In genomic region chr4:24631177-24631911, GRCm38 (mm10) we compare ENCODE assay signal across 12 mouse cellular contexts.
DNase-seq lines count a peak whose midpoint lies in the region; ATAC-seq and TF ChIP-seq lines count a peak whose summit lies in the region.
"Had no signal": no experiment of that assay in that cellular context is flagged by ENCODE, and none has a peak within 500 bp of the region (broad histone marks: within the 10 kb centered on the region; RNA-seq: fewer than 3 reads in every experiment).

No protein-coding gene starts in this region.

- no peak overlapping the region; the same call in 1 of the 2 replicates for H3K27ac ChIP-seq in forebrain, embryonic 14.5 days (ENCODE audit: low read depth, low read length)
- peak overlapping the region; percentile 69 for H3K27ac ChIP-seq in midbrain, embryonic 12.5 days (replicated peaks)
- no peak overlapping the region for H3K27ac ChIP-seq in lung, postnatal 0 days (ENCODE audit: low read length)
- H3K27ac ChIP-seq: limb, embryonic 13.5 days; macrophage had no signal

- H3K4me3 ChIP-seq in forebrain, embryonic 14.5 days (ENCODE audit: low read depth, low read length), result no peak overlapping the region
- no peak overlapping the region for H3K4me3 ChIP-seq in midbrain, embryonic 12.5 days
- no peak overlapping the region for H3K4me3 ChIP-seq in lung, postnatal 0 days (ENCODE audit: low read depth, low read length)
- H3K4me3 ChIP-seq: limb, embryonic 13.5 days had no signal

- H3K27me3 ChIP-seq in forebrain, embryonic 14.5 days (replicated peaks; ENCODE audit: control insufficient read depth, insufficient read depth, low read length), result no peaks in the 10 kb centered on the region
- no peaks in the 10 kb centered on the region for H3K27me3 ChIP-seq in midbrain, embryonic 12.5 days
- no peaks in the 10 kb centered on the region for H3K27me3 ChIP-seq in lung, postnatal 0 days (replicated peaks; ENCODE audit: insufficient read depth, low read length)
- H3K27me3 ChIP-seq: limb, embryonic 13.5 days had no signal

- H3K9me3 ChIP-seq in forebrain, embryonic 14.5 days (replicated peaks; ENCODE audit: control insufficient read depth, low read length), result no peaks in the 10 kb centered on the region
- H3K9me3 ChIP-seq in midbrain, embryonic 12.5 days, result no peaks in the 10 kb centered on the region
- no peaks in the 10 kb centered on the region for H3K9me3 ChIP-seq in lung, postnatal 0 days (ENCODE audit: low read length)
- H3K9me3 ChIP-seq: limb, embryonic 13.5 days had no signal

- no peak for TF ChIP-seq CTCF in lung, postnatal 0 days (IDR thresholded peaks at IDR 0.05)

- ATAC-seq in forebrain, embryonic 14.5 days, result peak; percentile 87
- ATAC-seq in midbrain, embryonic 12.5 days (ENCODE audit: low FRiP score, low read depth), result peak; percentile 80
- ATAC-seq in lung, postnatal 0 days, result no peak

- TF ChIP-seq EP300 in lung, postnatal 0 days (IDR thresholded peaks at IDR 0.05), result no peak

- H3K9ac ChIP-seq in forebrain, embryonic 14.5 days (ENCODE audit: low read length), result no peak overlapping the region
- H3K9ac ChIP-seq in midbrain, embryonic 12.5 days (replicated peaks), result no peak overlapping the region
- no peak overlapping the region for H3K9ac ChIP-seq in lung, postnatal 0 days (replicated peaks; ENCODE audit: low read depth)
- H3K9ac ChIP-seq: limb, embryonic 13.5 days had no signal

- DNase-seq in heart, adult 11 months, result peak; percentile 87
- no peak for DNase-seq in heart, postnatal 4 days
- DNase-seq in cerebellum, adult 11 months, result peak; percentile 44
- peak; percentile 70 for DNase-seq in forebrain, embryonic 14.5 days (ENCODE audit: low spot score)
- no peak for DNase-seq in ovary, adult 18-20 months (ENCODE audit: low spot score)
- DNase-seq in heart, postnatal 10 days, result no peak
- no peak for DNase-seq in lung, postnatal 0 days (ENCODE audit: low spot score)
- DNase-seq: adrenal gland, postnatal 10 days; kidney, postnatal 10 days had no signal

- no peaks in the 10 kb centered on the region for H3K36me3 ChIP-seq in forebrain, embryonic 14.5 days (ENCODE audit: control insufficient read depth, insufficient read depth, low read length)
- H3K36me3 ChIP-seq in midbrain, embryonic 12.5 days, result no peaks in the 10 kb centered on the region
- H3K36me3 ChIP-seq in lung, postnatal 0 days (ENCODE audit: insufficient read depth, low read length), result no peaks in the 10 kb centered on the region
- H3K36me3 ChIP-seq: limb, embryonic 13.5 days had no signal

- peaks cover 9% of the 10 kb centered on the region for H3K4me1 ChIP-seq in forebrain, embryonic 14.5 days (ENCODE audit: control insufficient read depth, insufficient read depth, low read length)
- H3K4me1 ChIP-seq in midbrain, embryonic 12.5 days, result peaks cover 6% of the 10 kb centered on the region; the same call in 1 of the 2 replicates
- no peaks in the 10 kb centered on the region for H3K4me1 ChIP-seq in lung, postnatal 0 days (ENCODE audit: insufficient read depth, low read depth, low read length)
- H3K4me1 ChIP-seq: limb, embryonic 13.5 days had no signal

- intact Hi-C loops in heart, postnatal 10 days (cut with DNase I), result no loop called here

- WGBS in forebrain, embryonic 14.5 days, result 48% methylated on average over 9 of the region's 9 CpGs
- WGBS in midbrain, embryonic 12.5 days, result 48% methylated on average over 9 of the region's 9 CpGs
- WGBS in lung, postnatal 0 days, result 78% methylated on average over 9 of the region's 9 CpGs

- no peak overlapping the region for H3K4me2 ChIP-seq in forebrain, embryonic 14.5 days (ENCODE audit: low read length)
- H3K4me2 ChIP-seq in midbrain, embryonic 12.5 days (replicated peaks), result no peak overlapping the region
- H3K4me2 ChIP-seq in lung, postnatal 0 days (replicated peaks; ENCODE audit: low read depth, low read length), result no peak overlapping the region
- H3K4me2 ChIP-seq: limb, embryonic 13.5 days had no signal

Comparison
In these comparisons a context has a peak if more than half of its experiments do, and no peak if none do; other contexts are left out.
1. DNase-seq: peak in heart, adult 11 months (single experiment), cerebellum, adult 11 months (single experiment) and forebrain, embryonic 14.5 days (single experiment); none in heart, postnatal 4 days (single experiment), ovary, adult 18-20 months (single experiment), heart, postnatal 10 days (0 of 2) and lung, postnatal 0 days (single experiment).